Mouse (Mus musculus) T-cell, adult 66 days (primary cell): ENCODE results near the gene Ogfod2. TPM values are rescaled to one million over a fixed set of nuclear protein-coding genes. Genes with fewer than 3 reads are reported as not detected.

Source experiments
- total RNA-seq, 2 experiments: library from RNA; stranded (reverse); gene quantifications; 3 replicates in 1 of 2; 4 replicates in 1 of 2; pipeline ENCODE4 v1.2.4; 2023

The Ogfod2 gene
- total RNA-seq = 10 to 100 TPM; 21.3 to 23.0 TPM

GRCm38 (mm10) chr5:124111742-124112497 lies at the start of gene Ogfod2:
Ogfod2 (plus strand) TSS chr5:124112297.

GRCm38 (mm10) chr5:124095596-124096232 lies 16.4 kb upstream of the Ogfod2 start, which contains the start of gene Abcb9:
Abcb9 (minus strand) TSS chr5:124095798.

GRCm38 (mm10) chr5:124115990-124116845 lies 4.1 kb downstream of the Ogfod2 start, which contains the start of gene Arl6ip4:
Arl6ip4 (plus strand) TSS chr5:124116089.

Other genes with a start within 250 kb of the Ogfod2 start
- not detected for gene Hcar2, start 246.8 kb upstream of the Ogfod2 start, total RNA-seq
- not detected for gene Hcar1, start 232.3 kb upstream of the Ogfod2 start, total RNA-seq
- 10 to 100 TPM; 35.2 to 40.4 TPM for gene Denr, start 205.1 kb upstream of the Ogfod2 start, total RNA-seq
- 1 to 10 TPM in 1 of 2 experiments, not detected in 1; 1.4 TPM for gene Gm43518, start 184.9 kb upstream of the Ogfod2 start, total RNA-seq
- 1 to 10 TPM; 4.3 to 5.2 TPM for gene Ccdc62, start 181.6 kb upstream of the Ogfod2 start, total RNA-seq
- 10 to 100 TPM; 48.1 to 62.3 TPM for gene Hip1r, start 138.7 kb upstream of the Ogfod2 start, total RNA-seq
- gene Vps37b, start 80.0 kb upstream of the Ogfod2 start, total RNA-seq = 100 to 1,000 TPM; 379 to 444 TPM
- gene Abcb9, start 16.5 kb upstream of the Ogfod2 start, total RNA-seq = 10 to 100 TPM; 25.9 to 28.0 TPM
- gene Arl6ip4, start 3.8 kb downstream of the Ogfod2 start, total RNA-seq = 10 to 100 TPM; 44.3 to 50.9 TPM
- gene Pitpnm2, start 137.5 kb downstream of the Ogfod2 start, total RNA-seq = 100 to 1,000 TPM in 1 of 2 experiments, 10 to 100 TPM in 1; 97.1 to 109 TPM
- gene Mphosph9, start 215.7 kb downstream of the Ogfod2 start, total RNA-seq = 10 to 100 TPM; 37.7 to 44.2 TPM
- 1 to 10 TPM; 5.7 to 8.0 TPM for gene 2810006K23Rik, start 215.8 kb downstream of the Ogfod2 start, total RNA-seq